Mouse (Mus musculus) brown adipose tissue, adult 24 weeks (tissue): ENCODE data around the gene Ccdc71. TPM values are rescaled to one million over a fixed set of nuclear protein-coding genes. Genes with fewer than 3 reads are reported as not detected.

Experiments used
- H3K27ac ChIP-seq: fragments of 200-500 bp; replicated peaks from 2 replicates; pipeline ENCODE4 v1.5.1; 2012; ENCODE audit warnings: low read depth, mild to moderate bottlenecking, low read length
- H3K4me1 ChIP-seq: fragments of 200-500 bp; 2 replicates; pipeline ENCODE4 v1.6.1; 2012; ENCODE audit warnings: low read length, mixed read lengths; ENCODE audit not compliant: control insufficient read depth, insufficient read depth, insufficient read length
- H3K4me3 ChIP-seq: fragments of 200-500 bp; 2 replicates; pipeline ENCODE4 v1.5.1; 2012; ENCODE audit warnings: low read depth, mild to moderate bottlenecking, low read length, moderate library complexity; ENCODE audit not compliant: insufficient read depth
- polyA plus RNA-seq: library from polyadenylated mRNA; stranded (reverse); fragments of >200 nt; gene quantifications from 2 replicates; pipeline ENCODE4 v1.2.4, GENCODE M21; 2012; ENCODE audit not compliant: missing spikeins, insufficient read depth, insufficient read length

Gene Ccdc71
- polyA plus RNA-seq, 1 experiment, result 8.2 TPM

DNA sequence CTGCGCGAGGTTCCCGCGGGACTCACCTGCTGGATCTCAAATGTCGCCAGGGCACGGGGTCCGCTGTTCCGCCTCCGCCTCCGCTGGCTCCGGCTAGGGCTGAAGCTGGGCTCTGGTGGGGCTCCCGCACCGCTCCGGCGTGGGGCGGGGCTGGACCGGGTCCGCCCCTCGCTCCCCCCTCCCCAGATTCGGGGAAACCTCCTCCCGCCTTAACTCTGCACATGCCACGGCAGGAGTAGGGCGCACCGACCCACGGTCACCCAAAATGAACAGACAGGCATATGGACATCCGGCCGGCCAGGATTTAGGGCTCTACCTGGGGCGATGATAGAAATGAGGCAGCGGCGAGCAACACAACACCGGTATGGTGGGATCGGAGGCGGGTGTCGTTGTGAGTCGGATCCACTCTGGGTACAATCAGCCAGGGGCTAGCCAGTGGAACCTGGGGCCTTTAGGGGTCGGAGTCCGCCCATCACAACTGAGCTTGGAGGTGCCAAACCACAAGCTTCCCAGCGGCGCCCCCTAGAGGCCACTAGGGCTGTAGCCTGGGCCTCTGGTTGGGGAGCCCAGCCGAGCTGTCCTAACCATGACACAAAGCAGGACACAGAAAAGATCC, 7.9 kb upstream of the Ccdc71 start:
- Histone ChIP-seq H3K27ac (no peak overlapping the region), H3K4me3 (peak overlapping the region; percentile 66), H3K4me1 (no peaks in the 10 kb centered on the region)

DNA sequence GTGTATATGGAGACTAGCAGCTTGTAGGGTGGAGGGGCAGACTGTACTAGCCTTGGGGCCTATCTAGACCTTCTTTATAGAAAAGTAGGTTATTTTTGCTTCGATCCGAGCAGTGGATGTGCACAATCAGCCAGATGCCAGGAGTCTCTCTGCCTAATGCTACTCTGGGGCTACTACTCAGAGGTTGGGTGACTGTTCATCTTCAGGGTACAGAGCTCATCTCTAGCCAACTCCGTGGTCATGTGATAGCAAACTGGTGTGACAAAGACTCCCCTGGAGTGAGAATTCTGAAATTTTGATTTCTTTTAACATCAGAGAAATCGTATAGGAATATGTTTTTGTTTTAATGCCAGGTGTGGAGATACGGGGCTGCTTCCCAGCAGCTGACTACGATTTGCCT, 7.4 kb upstream of the Ccdc71 start:
- Histone ChIP-seq H3K4me1 (no peaks in the 10 kb centered on the region), H3K27ac (no peak overlapping the region), H3K4me3 (no peak overlapping the region)

DNA sequence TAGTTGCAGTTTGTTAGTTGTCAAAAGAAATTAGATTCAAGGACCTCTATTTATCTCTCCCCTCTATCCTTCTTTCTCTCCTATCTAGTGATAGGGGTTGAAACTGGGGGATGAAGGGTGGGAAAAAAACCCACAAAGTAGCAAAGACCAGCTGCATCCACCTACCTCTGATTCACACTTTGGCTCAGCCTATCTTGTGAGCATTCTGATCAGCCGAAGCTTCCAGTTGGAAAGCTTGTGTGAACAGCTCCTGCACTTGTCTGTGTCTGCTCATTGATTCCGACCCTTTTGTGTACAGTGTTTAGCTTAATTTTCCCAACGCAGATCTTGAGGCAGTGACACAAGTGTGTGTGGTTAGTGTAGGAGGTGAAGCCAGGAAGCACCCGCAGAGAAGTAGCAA, 6.9 kb upstream of the Ccdc71 start:
- Histone ChIP-seq H3K27ac (no peak overlapping the region), H3K4me3 (no peak overlapping the region), H3K4me1 (no peaks in the 10 kb centered on the region)

DNA sequence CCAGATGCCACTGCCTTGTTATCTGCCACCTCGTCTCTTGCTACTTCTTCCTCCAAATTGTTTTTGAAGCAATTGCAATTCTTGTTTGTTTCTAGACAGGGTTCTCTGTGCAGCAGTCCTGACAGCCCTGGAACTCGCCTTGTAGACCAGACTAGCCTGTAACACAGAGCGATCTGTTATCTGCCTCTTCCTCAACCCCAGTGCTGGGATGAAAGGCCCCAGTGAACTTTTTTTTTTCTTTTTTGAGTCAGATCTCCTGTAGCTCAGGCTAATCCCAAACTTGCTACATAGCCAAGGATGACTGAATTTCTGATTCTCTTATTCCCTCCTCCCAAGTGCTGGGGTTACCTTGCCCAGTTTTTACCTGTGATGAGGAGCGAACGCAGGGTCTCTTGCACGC, 5.9 kb upstream of the Ccdc71 start:
- no peaks in the 10 kb centered on the region for H3K4me1 ChIP-seq

DNA sequence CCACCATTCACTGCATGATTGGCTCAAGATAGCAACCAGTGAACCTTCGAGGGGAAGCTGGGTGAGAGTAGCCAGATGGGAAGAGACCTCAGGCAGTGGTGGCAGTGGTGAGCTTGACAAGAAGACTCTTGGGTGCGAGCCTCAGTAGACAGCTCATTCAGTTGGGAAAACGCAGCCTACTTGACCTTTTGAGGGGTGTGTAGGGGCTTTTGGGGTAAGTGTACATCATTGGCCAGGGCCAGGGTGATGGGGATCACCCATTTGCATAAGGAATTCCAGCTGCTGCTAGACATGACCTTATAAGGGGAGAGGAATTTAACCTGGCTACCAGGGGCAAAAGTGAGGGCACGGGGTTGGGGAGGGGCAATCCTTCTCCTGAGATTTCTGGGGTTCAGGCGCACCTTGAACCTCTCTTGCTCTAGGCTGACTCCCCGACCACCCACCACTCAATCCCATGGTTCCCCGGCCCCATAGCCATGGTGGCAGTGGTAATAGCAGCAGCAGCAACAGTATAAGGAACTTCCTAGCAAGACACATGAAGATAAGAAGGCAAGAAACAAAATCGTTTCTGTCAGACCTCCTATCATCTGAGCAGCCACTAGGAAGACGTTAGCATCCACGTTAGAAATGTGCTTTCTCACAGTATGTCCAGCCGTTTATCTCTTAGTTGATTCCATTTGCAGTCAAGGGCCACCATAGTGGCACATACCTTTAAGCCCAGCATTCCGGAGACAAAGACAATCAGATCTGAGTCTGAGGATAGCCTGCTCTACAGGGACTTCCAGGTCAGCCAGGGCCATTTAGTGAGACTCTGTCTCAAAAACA, 4.4 kb upstream of the Ccdc71 start:
- no peak overlapping the region for H3K4me3 ChIP-seq
- H3K4me1 ChIP-seq, result 0 out of 2 replicates have a peak, but pooled peaks cover 2% of the 10 kb centered on the region
- no peak overlapping the region for H3K27ac ChIP-seq

More for the DNA sequence above, 5.9 kb upstream of the Ccdc71 start:
- Histone ChIP-seq H3K4me3 (no peak overlapping the region), H3K27ac (no peak overlapping the region)

DNA sequence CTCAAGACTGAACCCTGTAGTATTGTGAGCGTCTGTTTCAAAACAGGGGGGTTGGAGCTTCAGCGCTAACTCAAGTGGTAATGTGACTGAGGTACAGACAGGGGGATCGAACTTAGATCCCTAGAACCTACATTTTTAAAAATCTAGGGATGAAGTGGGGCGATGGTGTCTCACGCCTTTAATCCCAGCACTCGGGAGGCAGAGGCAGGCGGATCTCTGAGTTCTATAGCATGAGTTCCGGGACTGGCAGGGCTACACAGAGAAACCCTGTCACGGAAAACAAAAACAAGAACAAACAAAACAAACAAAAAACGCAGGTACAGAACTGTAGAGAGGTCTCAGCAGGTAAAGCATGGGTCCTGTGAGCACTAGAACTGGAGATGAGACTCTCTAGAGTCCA, 3.4 kb upstream of the Ccdc71 start:
- H3K27ac ChIP-seq, result no peak overlapping the region
- H3K4me3 ChIP-seq, result no peak overlapping the region
- H3K4me1 ChIP-seq, result peaks cover 10% of the 10 kb centered on the region

DNA sequence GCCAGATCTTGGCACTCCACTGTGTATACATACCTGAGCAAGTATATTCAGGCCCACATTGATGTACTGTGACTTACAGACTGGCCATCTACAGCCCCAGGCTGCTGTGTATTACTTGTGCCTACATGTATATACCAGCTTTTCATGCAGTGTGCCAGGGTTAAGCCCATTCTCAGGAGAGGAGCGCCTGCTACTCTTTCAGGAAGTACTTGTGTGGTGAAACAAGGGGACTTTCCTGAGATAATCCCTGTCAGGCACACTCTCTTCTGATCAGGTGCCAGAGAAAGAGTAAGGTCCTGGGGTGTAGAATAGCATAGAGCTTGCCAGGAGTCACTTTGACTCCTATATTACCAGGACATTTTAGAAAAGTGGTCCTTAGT, 398 bp upstream of the Ccdc71 start:
- Histone ChIP-seq H3K4me1 (peaks cover 11% of the 10 kb centered on the region), H3K27ac (peak overlapping the region; percentile 25), H3K4me3 (peak overlapping the region; percentile 84)

DNA sequence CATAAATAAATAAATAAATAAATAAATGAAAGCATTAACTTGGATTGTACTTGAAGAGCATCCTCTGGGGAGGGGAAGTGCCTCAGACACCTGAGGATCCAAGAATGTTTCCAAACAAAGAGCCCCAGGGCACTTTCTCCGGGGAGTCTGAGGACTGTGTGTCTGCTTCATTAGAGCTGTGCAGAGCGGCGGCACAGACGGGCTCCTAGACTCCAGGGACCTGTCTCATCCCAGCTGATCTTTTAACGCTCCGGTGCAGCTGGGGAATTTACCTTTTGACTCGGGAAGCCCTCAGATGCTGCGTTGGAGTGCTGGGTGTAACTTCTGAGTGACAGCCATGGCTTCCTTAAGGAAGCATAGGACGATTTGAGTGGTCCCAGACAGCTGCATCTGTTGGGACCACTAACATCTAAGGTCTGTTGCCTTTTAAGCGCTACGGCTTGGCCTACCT, 879 bp downstream of the Ccdc71 start, which contains the start of gene Klhdc8b:
TSS of gene Klhdc8b (minus strand) at position 401 of the 451 bp plus-strand sequence.
- Histone ChIP-seq H3K4me3 (peak within 1 kb of the TSS; percentile 84), H3K27ac (peak within 1 kb of the TSS; percentile 84), H3K4me1 (peaks cover 11% of the 10 kb centered on the region)

DNA sequence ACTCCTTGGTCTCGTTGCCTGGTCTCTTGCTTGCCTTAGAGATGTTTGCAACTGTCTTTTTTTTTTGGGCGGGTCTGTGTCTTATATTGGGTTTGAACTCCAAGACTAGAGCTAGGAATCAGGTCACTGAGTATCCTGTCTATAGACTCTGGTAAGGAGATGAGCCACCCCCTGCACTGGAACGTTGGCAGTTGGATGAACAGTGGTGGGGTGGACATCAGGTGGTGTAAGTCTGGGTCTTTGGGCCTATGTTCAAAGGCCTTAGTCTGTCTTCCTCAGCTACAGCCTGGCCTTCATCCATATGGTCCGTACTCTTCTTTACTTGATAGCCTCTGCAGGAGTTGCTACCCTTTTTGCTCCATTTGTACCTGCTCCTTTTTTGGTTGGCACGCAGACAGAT, 1.3 kb downstream of the Ccdc71 start:
- peak overlapping the region; percentile 84 for H3K4me3 ChIP-seq
- H3K27ac ChIP-seq, result 0 out of 2 replicates have a peak overlapping the region, but pooled peaks have one; percentile 12
- H3K4me1 ChIP-seq, result peaks cover 11% of the 10 kb centered on the region

DNA sequence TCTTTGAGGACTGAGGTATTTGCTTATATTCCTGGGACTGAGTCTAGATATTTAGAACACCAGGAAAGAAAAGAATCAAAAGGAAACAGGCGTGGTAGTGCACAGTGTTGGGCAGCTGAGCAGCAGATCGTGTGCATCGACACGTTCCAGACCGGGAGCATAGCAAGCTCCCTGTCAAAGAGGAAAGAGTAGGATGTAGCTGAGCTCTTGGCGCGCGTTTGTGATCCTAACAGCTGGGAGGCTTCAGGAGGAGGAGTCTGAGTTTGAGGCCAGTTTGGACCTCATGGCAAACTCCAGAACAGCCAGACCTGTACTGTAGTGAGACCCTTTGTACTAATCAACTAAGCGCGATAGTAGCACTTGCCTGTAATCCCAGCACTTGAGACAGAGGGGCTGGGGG, 1.9 kb downstream of the Ccdc71 start:
- Histone ChIP-seq H3K4me3 (no peak overlapping the region), H3K4me1 (peaks cover 11% of the 10 kb centered on the region), H3K27ac (no peak overlapping the region)

DNA sequence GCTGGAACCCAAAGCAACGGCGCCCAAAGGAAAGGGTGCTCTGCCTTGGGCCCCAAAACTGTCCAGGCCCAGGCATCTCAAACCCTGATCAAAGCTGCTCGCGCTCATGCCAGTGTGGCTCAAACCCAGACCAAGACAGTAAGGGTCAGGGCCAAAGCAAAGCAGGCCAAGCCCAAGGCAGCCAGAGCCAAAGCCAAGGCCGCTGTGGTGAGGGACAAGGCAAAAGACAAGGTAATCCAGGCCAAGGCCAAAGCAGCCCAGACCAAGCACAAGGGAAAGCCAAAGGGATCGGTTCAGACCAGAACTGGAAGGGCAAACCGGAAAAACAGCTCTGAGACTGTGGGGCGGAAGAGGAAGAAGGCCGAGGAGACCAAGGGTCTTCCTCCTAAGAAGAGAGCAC, 3.4 kb downstream of the Ccdc71 start:
- Histone ChIP-seq H3K4me1 (peaks cover 11% of the 10 kb centered on the region), H3K4me3 (no peak overlapping the region), H3K27ac (no peak overlapping the region)

DNA sequence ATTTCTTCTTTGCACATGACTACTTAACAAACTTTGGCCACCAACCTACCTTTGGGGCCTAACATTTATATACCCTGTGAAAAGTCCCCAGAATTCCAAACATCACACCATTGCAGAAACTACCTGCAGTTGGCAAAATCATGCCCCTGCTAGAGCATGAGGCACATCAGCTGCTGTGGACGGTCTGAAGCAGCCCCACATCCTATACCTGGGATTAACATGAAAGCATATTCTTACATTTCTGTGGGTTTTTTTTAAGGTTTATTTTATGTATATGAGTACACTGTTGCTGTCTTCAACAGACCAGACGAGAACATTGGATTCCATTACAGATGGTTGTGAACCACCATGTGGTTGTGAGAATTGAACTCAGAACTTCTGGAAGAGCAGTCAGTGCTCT, 5.9 kb downstream of the Ccdc71 start:
- H3K4me1 ChIP-seq, result peaks cover 8% of the 10 kb centered on the region
- H3K27ac ChIP-seq, result no peak overlapping the region
- H3K4me3 ChIP-seq, result no peak overlapping the region

DNA sequence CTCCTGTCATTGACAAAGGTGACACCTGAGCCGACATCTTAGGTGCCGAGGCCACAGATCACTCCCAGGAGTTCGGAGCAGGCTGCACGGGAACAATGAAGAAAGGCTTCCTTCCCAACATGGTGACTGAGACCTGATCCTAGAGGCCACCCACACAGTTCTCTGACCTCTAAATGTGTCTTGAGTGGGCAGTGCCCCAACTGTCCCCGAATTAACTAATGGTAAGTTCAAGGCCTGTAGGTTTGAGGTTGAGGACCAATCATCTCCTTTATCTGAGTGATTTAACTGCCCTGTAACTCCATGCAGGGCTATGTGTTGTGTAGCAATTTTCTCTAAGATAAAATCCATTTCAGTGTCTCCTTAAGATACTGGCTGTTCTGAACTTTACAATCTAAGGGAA, 9.1 kb downstream of the Ccdc71 start:
- H3K4me1 ChIP-seq, result no peaks in the 10 kb centered on the region
- H3K27ac ChIP-seq, result no peak overlapping the region
- no peak overlapping the region for H3K4me3 ChIP-seq

DNA sequence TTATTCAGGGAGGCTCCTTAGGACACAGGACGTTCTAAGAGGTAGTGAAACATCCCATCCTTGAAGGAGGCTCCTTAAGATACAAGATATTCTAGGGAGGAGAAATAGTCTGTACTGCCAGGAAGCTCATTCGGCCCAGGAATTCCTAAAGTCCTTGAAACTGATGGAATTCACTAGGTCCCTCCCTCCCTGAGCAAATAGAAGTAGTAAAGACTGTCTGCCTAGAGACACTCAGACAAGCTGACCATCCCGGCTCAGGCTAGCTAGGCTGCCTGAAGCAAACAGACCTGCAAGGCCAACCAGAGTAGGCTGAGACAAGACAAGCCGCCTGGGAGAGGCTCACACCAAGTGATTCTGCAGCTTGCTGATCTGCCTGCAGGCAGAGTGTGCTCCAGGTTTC, 9.5 kb downstream of the Ccdc71 start:
- Histone ChIP-seq H3K4me3 (no peak overlapping the region), H3K27ac (no peak overlapping the region), H3K4me1 (no peaks in the 10 kb centered on the region)

DNA sequence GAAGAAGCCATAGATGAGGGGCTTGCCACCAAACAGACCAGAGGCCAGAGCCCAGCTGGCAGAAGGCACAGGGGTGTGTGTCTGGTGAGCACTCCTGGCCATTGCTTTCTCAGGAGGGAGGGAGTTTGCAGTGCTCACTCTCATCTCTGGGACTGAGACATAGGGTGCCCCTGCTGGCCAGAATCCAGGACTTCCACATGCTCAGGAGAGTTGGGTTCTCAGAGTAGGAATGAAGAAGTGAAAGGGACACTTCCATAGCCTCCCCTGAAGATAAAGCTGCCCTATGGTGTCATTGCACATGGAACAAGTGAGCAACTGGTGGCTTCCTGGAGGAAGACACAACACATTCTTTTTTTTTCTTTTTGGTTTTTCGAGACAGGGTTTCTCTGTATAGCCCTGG, 14.2 kb downstream of the Ccdc71 start:
- Histone ChIP-seq H3K4me1 (peaks cover 5% of the 10 kb centered on the region), H3K4me3 (no peak overlapping the region), H3K27ac (no peak overlapping the region)
